Mouse (Mus musculus) liver, adult 2 months (tissue): ENCODE measurements at regions not wholly inside any gene's neighbourhood (a gene's known extent, or its start where the extent isn't known, plus 50 kb on each side); places are given as distances from the start of the nearest gene placed in this dataset.

Experiments used
- CTCF ChIP-seq: fragments of 200-500 bp; IDR thresholded peaks from 2 replicates; pipeline ENCODE4 v1.5.1; 2011; ENCODE audit warnings: low read depth, low read length, control low read depth
- POLR2A ChIP-seq: fragments of 200-500 bp; IDR thresholded peaks from 2 replicates; pipeline ENCODE4 v1.6.1; 2011; ENCODE audit warnings: low read length, control low read depth; ENCODE audit not compliant: insufficient read depth; ENCODE audit errors: extremely low read depth

- no peak for TF ChIP-seq POLR2A
- TF ChIP-seq CTCF: no peak
These were observed 393.1 kb upstream of the Acvr2a start for GRCm38 (mm10) chr2:48420791-48421190.
